Mouse (Mus musculus) retina, postnatal 7 days (tissue): ENCODE data around the gene Ubash3a.
A peak's percentile ranks its signal among the peaks of the same experiment; 100 is the strongest.

ENCODE experiments used
- DNase-seq: peaks from one replicate; pipeline ENCODE4 v3.0.0-alpha.2; 2012; ENCODE audit warnings: low read depth, low spot score

Gene Ubash3a

GRCm38 (mm10) chr17:31207771-31208334 is at the start of gene Ubash3a:
TSS of gene Ubash3a (plus strand) at chr17:31207873.
- no peak for DNase-seq

GRCm38 (mm10) chr17:31157921-31158320 is 49.8 kb upstream of the Ubash3a start:
- DNase-seq = no peak

- DNase-seq = no peak
These were observed 47.4 kb upstream of the Ubash3a start for GRCm38 (mm10) chr17:31160291-31160690.

GRCm38 (mm10) chr17:31162607-31163006 is 45.1 kb upstream of the Ubash3a start:
- DNase-seq = no peak

- DNase-seq = no peak
These were observed 43.9 kb upstream of the Ubash3a start for GRCm38 (mm10) chr17:31163821-31164220.

GRCm38 (mm10) chr17:31165127-31165526 is 42.5 kb upstream of the Ubash3a start, which contains the start of gene Tff1:
TSS of gene Tff1 (minus strand) at chr17:31165277.
- DNase-seq = no peak

GRCm38 (mm10) chr17:31169796-31170195 is 37.9 kb upstream of the Ubash3a start:
- no peak for DNase-seq

GRCm38 (mm10) chr17:31176321-31176720 is 31.4 kb upstream of the Ubash3a start:
- no peak for DNase-seq

- no peak for DNase-seq
These were observed 26.2 kb upstream of the Ubash3a start for GRCm38 (mm10) chr17:31181490-31181889.

GRCm38 (mm10) chr17:31183180-31183974 is 24.3 kb upstream of the Ubash3a start:
- DNase-seq = no peak

GRCm38 (mm10) chr17:31184269-31184990 is 23.2 kb upstream of the Ubash3a start:
- no peak for DNase-seq

GRCm38 (mm10) chr17:31187370-31187769 is 20.3 kb upstream of the Ubash3a start:
- peak; percentile 67 for DNase-seq

GRCm38 (mm10) chr17:31191825-31192224 is 15.8 kb upstream of the Ubash3a start:
- DNase-seq = no peak

- no peak for DNase-seq
These were observed 15.0 kb upstream of the Ubash3a start for GRCm38 (mm10) chr17:31192663-31193062.

GRCm38 (mm10) chr17:31193360-31193759 is 14.3 kb upstream of the Ubash3a start:
- no peak for DNase-seq

GRCm38 (mm10) chr17:31195207-31195606 is 12.5 kb upstream of the Ubash3a start:
- DNase-seq = no peak

- DNase-seq = no peak
These were observed 11.4 kb upstream of the Ubash3a start for GRCm38 (mm10) chr17:31196283-31196682.

- no peak for DNase-seq
These were observed 8.8 kb upstream of the Ubash3a start, which contains the start of gene Tmprss3 for GRCm38 (mm10) chr17:31198877-31199276. TSS of gene Tmprss3 (minus strand) at chr17:31198977.

GRCm38 (mm10) chr17:31208654-31209053 is 981 bp downstream of the Ubash3a start:
- DNase-seq = no peak

- DNase-seq = no peak
These were observed 1.8 kb downstream of the Ubash3a start for GRCm38 (mm10) chr17:31209376-31209930.

GRCm38 (mm10) chr17:31210299-31210698 is 2.6 kb downstream of the Ubash3a start:
- no peak for DNase-seq

GRCm38 (mm10) chr17:31211881-31212280 is 4.2 kb downstream of the Ubash3a start:
- no peak for DNase-seq
